Mouse (Mus musculus) left cerebral cortex, postnatal 25 days (tissue): ENCODE results near the gene Uckl1. TPM values are rescaled to one million over a fixed set of nuclear protein-coding genes. Genes with fewer than 3 reads are reported as not detected.
A peak's percentile ranks its signal among the peaks of the same experiment; 100 is the strongest.

Experiments used
- DNase-seq, 2 experiments: peaks; one replicate each; pipeline ENCODE4 v3.0.0; 2022; ENCODE audit warnings: low spot score in 2 of 2, mixed read lengths in 1 of 2
- intact Hi-C: fragments of 180-260 bp; cut with DNase I; formaldehyde crosslinking; loops from one replicate; pipeline ENCODE4 v1.15.1; 2025
- total RNA-seq, 2 experiments: library from RNA; stranded (reverse); gene quantifications; 2 replicates each; pipeline ENCODE4 v1.2.3; 2021

The Uckl1 gene
- total RNA-seq, 2 experiments from 2014 or later = 44.2 to 50.5 TPM

DNA sequence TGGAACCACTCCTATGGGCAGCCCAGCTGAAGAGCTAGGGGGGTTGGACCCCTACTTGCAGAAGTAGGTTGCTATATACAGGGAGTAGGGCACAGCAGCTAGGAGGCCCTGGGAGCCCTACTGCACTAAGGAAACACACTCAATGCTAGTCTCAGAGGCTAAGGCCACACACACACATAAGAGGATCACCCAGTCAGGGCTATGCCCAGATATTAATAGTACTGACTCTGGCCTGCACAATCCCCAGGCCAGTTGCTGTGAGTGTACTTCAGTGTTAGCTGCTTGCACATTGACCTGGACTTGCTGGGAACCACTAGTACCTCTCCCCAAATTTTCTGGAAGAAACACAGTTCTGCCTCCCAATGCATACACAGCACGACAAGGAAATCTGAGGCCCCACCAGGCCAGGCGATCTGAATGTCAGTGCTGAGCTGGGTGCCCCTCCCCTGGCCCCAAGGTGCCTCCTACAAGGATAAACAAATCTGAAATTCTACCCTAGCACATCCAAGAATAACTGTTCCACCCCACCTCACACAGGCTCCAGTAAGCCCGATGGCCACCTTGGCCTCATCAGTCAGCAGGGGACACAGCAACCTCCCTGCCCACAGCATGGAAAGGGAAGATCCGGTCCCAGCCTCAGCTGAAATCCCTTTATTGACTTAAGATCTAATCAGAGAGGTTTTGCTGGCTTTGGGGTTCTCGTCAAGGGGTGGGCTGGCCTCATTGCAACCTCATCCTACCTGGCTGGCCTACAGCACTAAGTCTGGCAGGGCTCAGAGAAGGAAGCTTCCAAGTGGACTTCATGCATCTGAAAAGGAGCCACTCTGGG is 5.7 kb downstream of the Uckl1 start:
- intact Hi-C loops = no loop called here
- DNase-seq = no peak

DNA sequence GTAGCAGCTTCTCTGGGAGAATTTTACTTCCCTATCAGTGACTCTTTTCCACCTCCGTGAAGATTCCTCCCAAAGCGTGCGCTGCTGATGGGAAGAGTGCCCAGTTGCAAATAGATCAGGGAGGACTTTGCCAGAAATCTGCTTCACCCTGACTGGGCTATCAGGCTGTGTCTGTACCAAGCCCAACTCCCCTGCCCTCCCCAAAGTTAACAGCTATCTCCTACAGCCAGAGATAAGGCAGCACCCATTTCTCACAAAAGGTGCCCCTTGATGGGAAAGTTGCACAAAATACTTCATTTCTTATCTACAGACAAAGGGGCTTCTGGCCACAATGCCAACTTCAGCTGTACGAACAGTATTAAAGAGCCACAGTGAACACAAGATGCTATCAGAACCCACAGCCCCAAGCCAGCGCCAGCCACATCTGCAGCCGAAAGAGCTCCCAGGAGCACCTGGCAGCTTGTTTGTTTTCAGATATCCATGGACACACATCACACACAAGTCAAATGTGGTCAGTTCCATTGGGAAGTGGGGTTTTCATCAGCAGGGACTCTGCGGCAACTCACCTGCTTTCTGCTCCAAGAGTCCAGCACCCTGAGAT is 6.6 kb downstream of the Uckl1 start:
- intact Hi-C loops = no loop called here
- peak in 1 of 2 experiments; percentile 47 for DNase-seq

DNA sequence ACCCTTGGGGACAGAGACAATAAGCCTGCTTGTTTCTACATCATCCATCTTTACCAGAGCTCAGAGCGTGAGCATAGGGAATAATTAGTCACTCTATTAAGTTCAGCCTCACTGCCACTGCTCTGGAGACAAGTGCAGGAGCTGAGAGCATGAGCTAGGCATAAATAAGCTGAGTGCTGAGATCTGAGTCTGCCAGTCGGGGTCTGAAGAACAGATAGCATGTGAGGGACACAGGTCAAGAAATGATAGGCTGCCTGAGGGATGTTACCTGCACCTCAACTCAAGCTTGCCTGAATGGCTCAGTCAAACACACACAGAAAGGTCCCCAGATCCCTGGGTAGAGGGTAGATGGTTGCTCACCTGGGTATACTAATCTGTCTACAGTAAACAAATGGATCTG is 7.6 kb downstream of the Uckl1 start:
- intact Hi-C loops = no loop called here
- DNase-seq = no peak

DNA sequence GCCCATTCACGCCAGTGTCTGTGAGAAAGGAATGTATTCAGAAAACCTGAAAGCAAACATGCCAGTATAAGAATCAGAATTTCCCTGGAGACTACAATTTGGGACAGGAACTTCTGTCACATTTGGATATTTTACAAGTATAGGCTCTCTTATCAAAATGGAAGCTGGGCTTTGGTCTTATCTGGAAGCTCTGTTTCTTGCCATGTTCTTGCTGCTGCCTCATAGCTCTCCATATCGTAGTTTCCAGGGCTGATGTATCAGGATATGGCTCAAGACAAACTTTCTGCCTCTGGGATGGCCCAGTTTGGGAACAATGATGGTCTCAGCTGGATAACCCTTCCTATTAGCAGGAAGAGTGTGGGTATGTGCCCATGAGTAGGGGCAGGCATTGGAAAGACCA is 8.1 kb downstream of the Uckl1 start:
- intact Hi-C loops = no loop called here
- no peak for DNase-seq

DNA sequence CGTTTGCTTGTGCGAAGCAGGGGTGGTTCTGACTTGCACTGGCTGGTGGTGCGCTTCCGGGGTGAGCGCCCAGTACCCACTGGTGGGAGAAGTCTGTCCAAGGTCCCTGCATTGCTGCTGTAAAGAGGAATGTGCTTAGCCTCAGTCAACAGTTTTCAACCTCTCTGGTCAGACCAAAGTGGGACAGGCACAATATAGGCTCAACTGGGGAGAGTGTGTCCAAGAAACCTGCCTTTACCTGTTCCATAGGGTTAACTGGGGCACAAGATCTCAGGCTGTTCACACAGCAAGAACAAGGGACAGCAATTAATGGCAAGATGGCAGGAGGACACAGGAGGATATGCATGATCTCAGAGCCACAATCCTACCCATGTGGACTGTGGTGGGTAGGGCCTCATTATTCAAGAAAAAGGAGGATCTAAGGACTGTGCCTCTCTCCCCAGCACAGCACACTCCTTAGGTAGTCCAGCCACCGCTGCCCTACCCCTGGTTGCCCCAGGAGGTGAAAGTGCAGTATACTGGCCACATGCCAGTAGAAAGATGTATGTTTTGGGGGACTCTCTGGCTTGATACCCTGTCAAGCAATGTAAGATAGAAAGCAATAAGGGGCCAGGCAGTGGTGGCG is 9.7 kb downstream of the Uckl1 start:
- intact Hi-C loops = no loop called here
- no peak for DNase-seq

DNA sequence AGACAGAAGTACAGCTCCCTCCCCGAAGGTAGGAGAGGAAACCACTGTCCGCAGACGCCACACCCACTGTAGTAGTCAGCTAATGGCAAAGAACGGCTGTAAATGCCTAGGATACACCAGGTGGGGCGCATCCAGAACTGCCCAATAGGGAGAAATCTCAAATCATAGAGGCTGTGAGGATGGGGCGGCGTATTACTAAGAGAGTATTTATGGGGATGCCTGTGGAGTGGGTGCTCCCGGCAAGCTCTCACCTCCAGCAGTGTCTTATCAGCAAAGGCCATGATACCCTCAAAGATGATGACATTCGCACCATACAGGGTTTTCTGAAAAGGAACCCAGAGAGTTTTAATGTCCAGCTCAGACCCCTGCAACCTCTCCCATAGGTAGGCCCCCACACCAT is 10.7 kb downstream of the Uckl1 start:
- intact Hi-C loops = no loop called here
- DNase-seq = no peak

DNA sequence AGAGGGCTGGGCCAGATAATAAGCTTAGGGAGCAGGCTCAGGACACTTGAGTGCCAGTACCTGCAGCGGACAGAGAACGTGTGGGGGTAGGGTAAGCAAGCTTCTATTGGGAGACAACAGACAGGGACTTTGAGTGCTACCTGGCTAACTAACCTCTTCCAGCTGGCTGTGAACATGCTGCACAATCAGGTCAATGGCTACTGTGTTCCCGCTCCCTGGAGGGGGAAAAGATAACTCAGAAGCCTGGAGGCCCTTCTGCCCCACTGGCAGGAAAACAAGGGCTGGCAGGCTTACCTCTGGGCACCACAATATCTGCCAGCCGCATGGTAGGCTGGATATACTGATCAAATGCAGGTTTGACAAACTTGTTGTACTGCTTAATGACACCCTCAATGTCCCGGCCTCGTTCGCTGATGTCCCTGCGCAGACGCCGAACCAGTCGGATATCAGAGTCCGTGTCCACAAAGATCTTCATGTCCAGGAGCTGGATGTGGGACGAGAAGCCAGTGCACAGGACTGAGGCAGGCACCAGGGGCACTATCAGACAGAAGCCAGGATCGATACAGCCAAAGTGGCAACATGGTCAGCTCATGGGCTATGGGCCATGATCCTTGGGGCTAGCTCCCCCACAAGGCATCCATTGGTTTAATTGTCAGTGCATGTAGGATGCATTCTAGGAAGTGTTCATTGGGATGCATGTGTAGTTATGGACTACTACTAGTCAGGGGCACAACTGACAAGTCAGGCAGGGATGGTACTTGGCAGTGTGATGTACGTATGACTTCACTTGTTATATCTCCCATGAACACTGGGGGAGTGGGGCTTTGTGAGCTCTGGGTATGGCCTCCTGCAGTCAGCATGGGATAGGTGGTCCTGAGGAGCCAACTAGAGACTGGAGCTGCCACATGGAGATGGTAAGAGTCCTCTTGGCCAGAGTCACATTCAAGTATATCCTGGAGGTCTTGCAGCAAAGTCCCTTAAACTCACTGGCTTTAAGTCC is 11.5 kb downstream of the Uckl1 start:
- intact Hi-C loops = no loop called here
- DNase-seq = no peak

DNA sequence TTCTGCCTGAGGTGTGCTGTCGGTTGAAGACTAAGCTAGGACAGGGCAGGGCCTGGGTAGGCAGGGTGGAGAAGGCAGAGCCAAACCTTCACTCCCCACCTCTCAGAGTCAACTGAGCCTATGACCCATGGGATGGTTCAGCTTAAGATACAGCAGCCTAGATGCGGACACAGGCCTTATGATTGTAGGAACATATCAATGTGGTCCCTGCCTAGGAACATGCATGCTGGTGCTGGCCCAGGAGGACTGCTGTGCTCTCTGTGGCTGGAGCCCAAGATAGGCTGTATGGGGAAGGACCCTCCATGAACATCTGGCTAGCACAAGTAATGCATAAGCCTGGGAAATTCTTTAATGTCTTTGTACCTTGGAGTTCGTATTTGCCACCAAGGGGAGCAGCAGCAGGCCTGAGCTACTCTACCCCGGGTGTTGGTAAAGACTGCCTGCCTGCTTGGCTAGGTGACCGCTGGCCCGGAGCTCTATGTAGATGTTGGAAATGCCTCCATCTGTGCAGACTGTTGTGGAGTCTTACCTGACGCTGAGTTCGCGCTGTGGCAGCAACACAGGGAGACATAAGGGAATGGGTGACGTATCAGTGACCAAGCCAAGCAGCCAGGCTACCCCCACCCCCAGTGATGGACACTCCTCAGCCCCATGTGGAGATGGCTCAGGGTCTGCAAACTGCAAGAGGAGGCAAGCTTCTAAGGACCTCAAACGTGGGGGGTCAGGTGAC is 12.6 kb downstream of the Uckl1 start:
- intact Hi-C loops = no loop called here

DNA sequence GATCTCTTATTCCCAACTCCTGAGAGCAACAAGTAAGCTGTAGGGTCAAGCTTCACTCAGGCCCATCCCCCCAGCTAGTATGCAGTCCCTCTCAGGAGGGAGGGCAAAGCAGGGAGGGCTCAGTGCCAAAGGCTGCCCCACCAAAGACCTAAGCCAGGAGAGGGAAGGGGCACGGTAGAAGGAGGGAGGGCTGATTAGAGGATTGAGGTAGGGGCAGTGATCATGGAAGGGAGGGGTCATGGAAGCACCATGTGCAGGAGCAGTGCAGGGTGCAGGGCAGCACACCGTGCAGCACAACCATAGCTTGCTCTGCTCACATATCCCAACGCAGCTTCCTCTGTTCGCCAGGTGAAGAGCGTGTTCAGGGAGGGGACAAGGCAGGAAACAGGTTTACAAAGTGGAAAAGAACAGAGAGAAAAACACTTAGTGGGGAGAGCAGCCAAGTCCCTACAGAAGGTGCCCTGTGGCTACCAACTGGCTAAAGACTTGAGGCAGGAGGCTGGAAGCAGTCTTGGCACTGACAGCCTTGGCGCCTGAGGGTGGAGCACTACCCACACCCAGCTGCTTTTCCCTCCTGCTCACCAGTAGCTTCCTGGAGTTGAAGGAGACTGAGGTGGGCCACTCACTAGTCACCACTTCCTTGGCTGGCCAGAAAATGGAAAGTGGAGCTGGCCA is 13.6 kb downstream of the Uckl1 start:
- intact Hi-C loops = no loop called here
- DNase-seq = peak in 1 of 2 experiments; percentile 49

More for the DNA sequence above, 12.6 kb downstream of the Uckl1 start:
- no peak for DNase-seq

DNA sequence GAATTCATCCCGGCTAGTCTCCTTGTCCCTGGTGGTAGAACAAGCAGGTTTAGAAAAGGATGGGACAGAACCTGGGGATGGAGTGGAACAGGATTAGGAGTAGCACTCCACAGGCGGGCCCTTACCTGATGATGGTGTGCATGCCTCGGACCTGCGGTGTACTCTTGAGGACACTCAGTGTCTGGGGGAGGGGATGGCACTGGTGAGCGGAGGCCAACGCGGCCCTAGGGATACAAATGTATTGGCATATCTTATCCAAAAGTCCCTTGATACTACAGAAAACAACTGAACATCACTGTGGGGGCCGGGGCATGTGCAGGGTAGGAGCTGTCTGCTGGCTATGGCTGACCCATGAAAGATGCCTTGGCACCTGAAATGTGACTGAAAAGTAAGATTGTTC is 14.3 kb downstream of the Uckl1 start:
- DNase-seq = no peak
- intact Hi-C loops = no loop called here

DNA sequence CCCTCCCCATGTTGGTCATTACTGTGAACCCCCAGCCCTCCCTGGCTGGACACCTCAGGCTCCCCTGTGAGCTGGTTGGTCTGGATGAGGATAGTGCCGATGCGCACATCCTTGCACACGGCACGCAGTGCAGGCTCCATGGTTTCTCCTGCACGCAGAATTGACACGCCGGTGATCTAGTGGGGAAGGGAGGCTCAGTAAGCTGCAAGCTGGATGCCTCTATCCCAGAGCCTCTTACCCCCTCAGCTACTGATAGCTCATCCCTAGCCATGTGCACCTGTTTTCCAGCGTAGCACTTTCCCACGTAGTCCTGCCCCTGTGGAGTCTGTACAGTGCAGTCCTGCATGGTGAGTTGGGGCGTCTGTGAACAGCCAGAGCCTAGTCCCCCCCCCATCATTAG is 14.8 kb downstream of the Uckl1 start:
- no peak for DNase-seq
- intact Hi-C loops = no loop called here

DNA sequence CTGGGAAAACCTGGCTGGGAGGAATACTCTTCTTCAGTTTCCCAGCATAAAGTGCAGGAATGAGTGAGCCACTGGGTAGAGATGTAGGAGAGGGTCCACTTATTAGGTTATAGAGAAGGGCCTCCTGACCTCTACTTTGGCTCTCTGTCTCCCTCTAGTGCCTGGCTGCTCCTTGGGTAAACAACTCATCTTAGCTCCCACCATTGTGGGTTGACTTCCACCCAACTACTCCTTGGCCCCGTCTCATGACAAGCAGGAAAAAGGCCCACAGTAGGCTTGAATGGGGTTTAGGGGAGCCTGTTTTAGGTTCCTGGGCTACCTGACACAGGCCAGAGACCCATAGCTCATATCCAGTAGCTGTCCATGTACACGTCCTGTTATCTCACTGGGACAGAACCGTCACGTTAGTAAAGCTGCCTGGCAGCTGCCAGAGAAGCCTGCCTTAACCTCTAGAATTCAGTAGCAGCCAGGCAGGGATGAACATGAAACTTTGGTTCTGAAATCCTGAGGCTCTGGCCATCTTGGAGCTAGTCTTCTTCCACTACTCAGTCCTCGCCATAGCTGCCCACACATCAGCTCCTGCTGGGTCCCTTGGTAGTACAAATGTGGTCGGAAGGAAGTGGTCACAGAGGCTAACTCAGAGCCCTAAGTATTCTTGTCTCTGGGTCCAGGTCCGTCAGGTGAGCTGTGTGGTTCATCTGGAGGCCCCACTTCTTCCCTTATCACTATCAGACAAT is 16.3 kb downstream of the Uckl1 start:
- no peak for DNase-seq
- intact Hi-C loops = no loop called here

DNA sequence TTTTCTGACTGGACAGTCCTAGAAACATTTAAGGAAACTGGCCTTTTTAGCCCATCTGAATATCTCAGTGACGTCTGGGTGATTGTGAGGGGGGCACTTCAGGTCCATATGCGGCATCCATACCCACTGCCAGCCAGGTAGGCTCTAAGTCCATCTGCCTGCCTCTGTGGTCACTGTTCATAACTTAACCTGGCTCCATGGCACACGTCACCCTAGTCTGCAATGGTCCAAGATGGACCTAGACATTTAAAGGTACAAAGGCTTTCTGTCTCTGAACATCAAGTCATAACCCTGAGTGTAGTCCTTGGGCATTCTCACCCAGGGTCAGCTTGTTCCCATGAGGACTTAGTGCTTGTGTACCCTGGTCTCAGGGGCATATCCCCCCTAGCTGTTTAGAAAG is 17.4 kb downstream of the Uckl1 start:
- intact Hi-C loops = no loop called here
- DNase-seq = no peak

DNA sequence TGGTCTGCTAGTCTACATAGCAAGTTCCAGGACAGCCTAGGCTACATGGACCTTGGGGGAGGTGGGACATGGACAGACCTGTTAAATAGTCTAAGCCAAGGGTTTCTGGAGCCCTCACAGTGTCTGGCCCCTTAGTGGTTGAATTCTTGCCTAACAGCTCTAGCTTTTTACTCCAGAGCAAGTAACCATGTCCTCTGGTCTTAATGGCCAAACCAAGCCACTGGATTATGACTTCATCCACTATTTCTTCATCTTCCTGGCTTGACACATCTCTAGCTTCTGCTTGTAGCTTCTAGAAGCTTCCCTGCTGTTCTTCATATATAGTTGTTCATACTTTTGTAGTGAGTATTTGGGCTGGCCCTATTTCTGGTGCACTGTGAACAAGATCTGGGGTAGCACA is 30.9 kb downstream of the Uckl1 start:
- no peak for DNase-seq
- intact Hi-C loops = no loop called here

DNA sequence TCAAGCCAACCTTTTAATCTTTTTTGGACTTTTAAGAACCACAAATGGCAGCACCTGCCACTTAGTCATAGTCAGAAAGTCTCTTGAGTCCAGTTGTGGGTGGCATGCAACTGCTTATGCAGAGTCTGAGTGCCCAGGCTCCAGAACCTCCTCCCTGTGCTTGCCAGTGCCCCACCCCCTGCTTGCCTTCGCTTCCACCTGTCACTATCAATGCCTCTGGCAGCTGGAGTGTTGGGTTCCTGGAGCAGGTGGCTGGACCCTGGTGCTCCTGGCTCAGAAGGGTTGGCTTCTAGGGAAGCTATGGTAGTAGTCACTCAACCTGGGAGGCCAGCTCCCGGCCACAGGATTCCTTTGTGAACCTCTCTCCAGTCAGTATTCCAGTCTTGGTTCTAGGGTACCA is 34.5 kb downstream of the Uckl1 start:
- intact Hi-C loops = no loop called here
- DNase-seq = no peak

DNA sequence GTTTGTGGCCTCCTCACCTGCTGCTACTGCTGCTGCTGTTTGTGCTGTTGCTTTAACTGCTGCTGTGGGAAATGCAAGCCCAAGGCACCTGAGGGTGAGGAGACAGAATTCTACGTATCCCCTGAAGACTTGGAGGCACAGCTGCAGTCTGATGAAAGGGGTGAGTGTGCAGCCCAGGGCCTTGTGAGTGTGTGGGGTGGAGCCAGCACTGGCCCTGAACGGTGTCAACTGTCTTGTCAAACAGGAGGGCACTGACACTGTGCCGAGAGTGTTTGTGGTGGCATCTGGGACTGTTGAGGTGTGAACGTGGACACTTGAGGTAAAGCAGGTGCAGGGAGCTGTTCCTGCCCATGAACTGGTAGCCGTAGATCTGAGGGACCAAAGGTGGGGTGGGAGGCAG is 36.0 kb downstream of the Uckl1 start:
- no peak for DNase-seq
- intact Hi-C loops = no loop called here

DNA sequence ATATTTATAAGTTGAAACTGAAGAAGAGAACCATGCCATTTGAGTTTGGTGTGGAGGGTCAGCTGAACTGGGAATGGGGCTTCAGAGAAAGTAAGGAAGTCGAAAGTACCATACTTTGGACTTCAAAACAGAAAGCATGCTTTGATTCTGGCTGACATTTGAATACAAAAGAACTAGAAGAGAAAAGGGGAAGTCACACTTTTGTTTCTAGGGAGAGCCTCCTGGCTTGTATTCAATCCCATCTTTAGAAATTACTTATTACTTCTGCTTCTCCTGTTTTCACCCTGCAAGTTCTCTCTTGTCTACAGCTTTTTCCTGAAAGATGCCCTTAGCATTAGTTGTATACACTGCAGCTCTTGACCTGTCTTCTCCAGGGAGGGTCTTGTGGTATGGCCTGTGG is 36.5 kb downstream of the Uckl1 start:
- intact Hi-C loops = no loop called here
- no peak for DNase-seq

DNA sequence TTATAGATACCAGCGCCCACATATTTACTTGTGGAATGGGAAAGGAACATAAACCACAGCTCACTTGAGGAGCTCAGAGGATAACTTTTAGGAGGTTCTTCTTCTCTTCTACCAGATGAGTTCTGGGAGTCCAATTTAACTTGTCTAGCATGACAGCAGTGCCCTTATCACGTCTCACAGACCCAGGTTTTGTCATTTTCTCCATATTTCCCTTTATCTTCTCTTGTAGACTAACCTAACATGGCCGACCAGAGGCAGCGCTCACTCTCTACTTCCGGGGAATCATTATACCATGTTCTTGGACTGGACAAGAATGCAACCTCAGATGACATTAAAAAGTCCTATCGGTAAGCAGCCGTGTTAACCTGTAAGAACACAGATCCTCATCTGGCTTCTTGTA is 38.5 kb downstream of the Uckl1 start:
- intact Hi-C loops = no loop called here
- no peak for DNase-seq
